Comparison of ENCODE assay signal across 20 mouse cellular contexts in the genomic region with DNA sequence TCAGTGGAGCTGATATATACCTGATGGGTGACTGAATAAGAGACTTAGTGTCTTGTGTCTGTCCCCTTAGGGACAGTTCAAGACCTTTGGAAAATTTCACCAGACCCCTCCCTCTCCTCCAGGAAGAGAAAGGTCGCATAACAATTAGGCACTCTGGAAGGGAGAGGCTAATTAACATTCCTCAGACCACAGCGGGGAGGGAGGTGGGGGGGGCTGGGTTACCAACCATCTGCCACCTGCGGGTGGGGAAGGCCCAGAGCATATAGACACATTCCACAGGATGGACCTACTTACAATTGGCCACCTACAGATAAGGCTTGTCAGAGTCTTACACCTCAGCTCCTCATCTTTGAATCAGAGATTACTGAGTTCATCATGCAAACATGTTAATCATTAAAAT.
DNase-seq lines count a peak whose midpoint lies in the region; ATAC-seq and TF ChIP-seq lines count a peak whose summit lies in the region.
"Had no signal": no experiment of that assay in that cellular context is flagged by ENCODE, and none has a peak within 500 bp of the region (broad histone marks: within the 10 kb centered on the region; RNA-seq: fewer than 3 reads in every experiment).

No protein-coding gene starts in this region.

- H3K27ac ChIP-seq in midbrain, embryonic 11.5 days (ENCODE audit: low read depth, low read length) = no peak overlapping the region
- H3K27ac ChIP-seq in midbrain, embryonic 16.5 days (ENCODE audit: low read length) = no peak overlapping the region
- no peak overlapping the region for H3K27ac ChIP-seq in liver, embryonic 13.5 days
- H3K27ac ChIP-seq in layer of hippocampus, adult 2 months = no peak overlapping the region
- no peak overlapping the region for H3K27ac ChIP-seq in thymus, adult 2 months (ENCODE audit: control insufficient read depth, insufficient read depth, low read length)
- H3K27ac ChIP-seq: embryonic facial prominence, embryonic 13.5 days; hindbrain, embryonic 10.5 days; liver, embryonic 15.5 days; stomach, embryonic 15.5 days had no signal

- H3K4me1 ChIP-seq in midbrain, embryonic 11.5 days (ENCODE audit: control insufficient read depth, insufficient read depth, low read length) = no peaks in the 10 kb centered on the region
- H3K4me1 ChIP-seq in midbrain, embryonic 16.5 days (ENCODE audit: control insufficient read depth, insufficient read depth, low read length) = no peaks in the 10 kb centered on the region
- H3K4me1 ChIP-seq in liver, embryonic 13.5 days (replicated peaks) = peaks cover 34% of the 10 kb centered on the region
- no peaks in the 10 kb centered on the region for H3K4me1 ChIP-seq in thymus, adult 2 months (replicated peaks; ENCODE audit: control insufficient read depth, insufficient read depth, low read length)
- H3K4me1 ChIP-seq: stomach, embryonic 15.5 days had no signal

- TF ChIP-seq POLR2A in thymus, adult 2 months (IDR thresholded peaks at IDR 0.05; ENCODE audit: control insufficient read depth, extremely low read depth, insufficient read depth, low read length, poor library complexity) = no peak

- no peak for TF ChIP-seq CTCF in layer of hippocampus, adult 2 months (conservative IDR thresholded peaks at IDR 0.05)
- no peak for TF ChIP-seq CTCF in thymus, adult 2 months (IDR thresholded peaks at IDR 0.05; ENCODE audit: borderline replicate concordance, control insufficient read depth, extremely low read depth, insufficient read depth, low read length, poor library complexity)

- 4% methylated on average over 3 of the region's 3 CpGs for WGBS in midbrain, embryonic 11.5 days
- WGBS in midbrain, embryonic 16.5 days = 14% methylated on average over 3 of the region's 3 CpGs
- WGBS in liver, embryonic 13.5 days (ENCODE audit: insufficient replicate concordance) = 29% methylated on average over 3 of the region's 3 CpGs
- WGBS in thymus, adult 2 months = 81% methylated on average over 3 of the region's 3 CpGs

- H3K9ac ChIP-seq in midbrain, embryonic 11.5 days (ENCODE audit: low read length) = no peak overlapping the region
- no peak overlapping the region for H3K9ac ChIP-seq in midbrain, embryonic 16.5 days (ENCODE audit: low read depth, low read length)
- H3K9ac ChIP-seq in liver, embryonic 13.5 days = no peak overlapping the region
- H3K9ac ChIP-seq: embryonic facial prominence, embryonic 13.5 days; liver, embryonic 15.5 days; stomach, embryonic 15.5 days had no signal

- ATAC-seq in midbrain, embryonic 11.5 days (ENCODE audit: low FRiP score) = peak; percentile 69
- no peak for ATAC-seq in midbrain, embryonic 16.5 days
- ATAC-seq in liver, embryonic 13.5 days (ENCODE audit: low read depth) = peak; percentile 42
- ATAC-seq: CD4-positive, CD25-positive, alpha-beta regulatory T cell, adult 4 months; forebrain, embryonic 16.5 days had no signal

- no peaks in the 10 kb centered on the region for H3K9me3 ChIP-seq in midbrain, embryonic 11.5 days (ENCODE audit: control insufficient read depth, low read length)
- H3K9me3 ChIP-seq in midbrain, embryonic 16.5 days (replicated peaks; ENCODE audit: control insufficient read depth, low read length, poor library complexity, severe bottlenecking) = no peaks in the 10 kb centered on the region
- H3K9me3 ChIP-seq in liver, embryonic 13.5 days (replicated peaks) = no peaks in the 10 kb centered on the region
- H3K9me3 ChIP-seq: embryonic facial prominence, embryonic 13.5 days; hindbrain, embryonic 10.5 days; liver, embryonic 15.5 days; stomach, embryonic 15.5 days had no signal

- no peaks in the 10 kb centered on the region for H3K27me3 ChIP-seq in midbrain, embryonic 11.5 days (ENCODE audit: control insufficient read depth, insufficient read depth, low read length)
- no peaks in the 10 kb centered on the region for H3K27me3 ChIP-seq in midbrain, embryonic 16.5 days (ENCODE audit: control insufficient read depth, insufficient read depth, low read depth, low read length)
- no peaks in the 10 kb centered on the region for H3K27me3 ChIP-seq in liver, embryonic 13.5 days
- H3K27me3 ChIP-seq in thymus, adult 2 months (ENCODE audit: control insufficient read depth, insufficient read depth, low read length) = no peaks in the 10 kb centered on the region
- H3K27me3 ChIP-seq: embryonic facial prominence, embryonic 13.5 days; liver, embryonic 15.5 days; stomach, embryonic 15.5 days had no signal

- no peak overlapping the region for H3K4me3 ChIP-seq in midbrain, embryonic 11.5 days (ENCODE audit: low read depth, low read length)
- H3K4me3 ChIP-seq in midbrain, embryonic 16.5 days (ENCODE audit: low read depth, low read length) = no peak overlapping the region
- no peak overlapping the region for H3K4me3 ChIP-seq in liver, embryonic 13.5 days (replicated peaks)
- H3K4me3 ChIP-seq in layer of hippocampus, adult 2 months = no peak overlapping the region
- H3K4me3 ChIP-seq in thymus, adult 2 months (ENCODE audit: control insufficient read depth, insufficient read depth, low read length) = no peak overlapping the region
- H3K4me3 ChIP-seq: embryonic facial prominence, embryonic 13.5 days; hindbrain, embryonic 10.5 days; liver, embryonic 15.5 days; stomach, embryonic 15.5 days had no signal

- no peak overlapping the region for H3K4me2 ChIP-seq in midbrain, embryonic 11.5 days
- H3K4me2 ChIP-seq in midbrain, embryonic 16.5 days (ENCODE audit: low read length) = no peak overlapping the region
- H3K4me2 ChIP-seq in liver, embryonic 13.5 days = no peak overlapping the region
- H3K4me2 ChIP-seq: embryonic facial prominence, embryonic 13.5 days; liver, embryonic 15.5 days; stomach, embryonic 15.5 days had no signal

- peak; percentile 21 for DNase-seq in embryo, embryonic 9.5 days (ENCODE audit: extremely low spot score)
- DNase-seq in embryo, embryonic 10.5 days (ENCODE audit: low spot score) = no peak
- DNase-seq in midbrain, embryonic 11.5 days (ENCODE audit: low spot score, missing footprints) = no peak
- peak; percentile 93 for DNase-seq in ES-CJ7 (ENCODE audit: low read depth, low spot score)
- DNase-seq in liver, embryonic 13.5 days = no peak
- DNase-seq in layer of hippocampus, adult 2 months (ENCODE audit: low spot score in 2 of 2) = no peak
- DNase-seq in thymus, adult 2 months = no peak
- DNase-seq: adrenal gland, adult 2 months; cerebellum, adult 9-10 months; gastrocnemius, postnatal 36 days; kidney, adult 8-10 months; kidney, postnatal 14 days; right cerebral cortex, postnatal 25 days had no signal

- no peaks in the 10 kb centered on the region for H3K36me3 ChIP-seq in midbrain, embryonic 11.5 days (ENCODE audit: control insufficient read depth, insufficient read depth, low read length)
- H3K36me3 ChIP-seq in midbrain, embryonic 16.5 days (ENCODE audit: control insufficient read depth, insufficient read depth, low read length) = no peaks in the 10 kb centered on the region
- H3K36me3 ChIP-seq in liver, embryonic 13.5 days = no peaks in the 10 kb centered on the region
- H3K36me3 ChIP-seq in thymus, adult 2 months (ENCODE audit: control insufficient read depth, insufficient read depth, low read length) = no peaks in the 10 kb centered on the region
- H3K36me3 ChIP-seq: embryonic facial prominence, embryonic 13.5 days; hindbrain, embryonic 10.5 days; liver, embryonic 15.5 days; stomach, embryonic 15.5 days had no signal

Comparison
In these comparisons a context has a peak if more than half of its experiments do, and no peak if none do; other contexts are left out.
1. DNase-seq: peak in embryo, embryonic 9.5 days (single experiment) and ES-CJ7 (single experiment); none in embryo, embryonic 10.5 days (single experiment), midbrain, embryonic 11.5 days (single experiment), liver, embryonic 13.5 days (single experiment), layer of hippocampus, adult 2 months (0 of 2) and thymus, adult 2 months (single experiment).